Mouse (Mus musculus) lung, postnatal 10 days (tissue): Measurements from ENCODE around the gene Lgals2.

ENCODE experiments used
- DNase-seq: peaks from one replicate; pipeline ENCODE4 v3.0.0; 2021

Gene Lgals2

DNA sequence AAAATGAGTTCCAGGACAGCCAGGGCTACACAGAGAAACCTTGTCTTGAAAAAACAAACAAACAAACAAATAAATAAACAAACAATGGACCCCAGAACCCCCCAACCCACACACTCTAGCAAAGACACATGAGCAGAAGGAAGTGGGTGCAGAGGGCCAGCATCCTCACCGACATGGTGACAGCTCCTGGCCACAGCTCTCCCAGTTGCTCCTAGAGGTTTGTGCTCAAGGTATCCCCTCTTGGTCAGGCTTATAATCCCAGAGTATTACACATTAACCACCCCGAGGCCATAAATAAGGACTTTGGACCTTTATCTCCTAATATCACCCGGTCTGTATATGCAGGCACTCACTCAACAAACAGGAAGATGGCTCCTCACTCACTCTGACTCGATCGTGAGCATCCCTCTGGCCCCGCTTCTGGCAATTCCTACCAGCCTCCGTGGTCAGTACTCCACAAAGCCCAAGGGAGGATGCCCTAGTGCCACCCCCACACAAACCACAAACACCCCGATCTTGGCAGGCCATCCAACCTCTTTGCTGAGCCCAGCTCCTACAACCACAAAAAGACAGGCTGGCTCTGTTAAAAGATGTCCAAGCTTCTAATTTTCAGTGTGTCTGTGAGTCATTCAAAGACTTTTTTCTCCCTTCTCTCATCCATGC, at the start of gene Lgals2:
Lgals2 (minus strand) TSS at position 227 of the 663 bp plus-strand sequence.
- DNase-seq: peak; percentile 52

DNA sequence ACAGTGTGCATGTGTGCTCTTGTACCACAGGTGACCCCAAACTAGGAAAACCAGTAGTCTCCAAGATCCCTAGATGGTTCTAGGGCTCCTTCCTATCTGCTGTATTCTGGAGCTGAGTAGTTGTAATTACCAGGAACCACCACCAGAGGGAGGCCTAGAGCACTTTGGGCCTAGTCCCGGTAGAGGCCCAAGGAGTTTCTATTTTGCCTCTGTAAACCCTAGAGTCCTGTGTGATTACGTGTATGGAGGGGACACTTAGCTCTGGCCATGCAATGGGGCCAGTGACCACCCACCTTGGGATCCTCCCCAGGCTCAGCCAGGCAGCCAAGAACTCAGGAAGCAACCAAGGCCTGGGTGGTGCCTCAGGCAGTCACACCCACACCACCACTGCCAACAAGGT, 47.9 kb upstream of the Lgals2 start:
- DNase-seq: peak; percentile 92

DNA sequence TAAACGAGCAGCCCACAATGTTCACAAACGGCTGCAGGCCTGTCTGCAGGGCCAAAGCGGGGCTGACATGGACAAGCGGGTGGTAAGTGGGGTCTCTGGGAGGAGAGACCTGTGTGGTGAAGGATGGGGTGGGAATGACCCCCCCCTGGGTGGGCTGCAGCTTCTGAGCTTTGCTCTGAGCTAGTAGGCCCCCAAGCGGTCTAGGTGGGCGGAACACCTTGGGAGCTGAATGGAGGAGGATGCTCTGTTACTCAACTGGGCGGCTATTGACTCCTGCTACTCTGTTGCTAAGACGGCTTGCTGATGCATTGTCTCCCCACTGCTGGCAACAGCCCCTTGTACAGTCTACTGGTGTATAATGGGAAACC, 46.1 kb upstream of the Lgals2 start:
- DNase-seq: no peak

DNA sequence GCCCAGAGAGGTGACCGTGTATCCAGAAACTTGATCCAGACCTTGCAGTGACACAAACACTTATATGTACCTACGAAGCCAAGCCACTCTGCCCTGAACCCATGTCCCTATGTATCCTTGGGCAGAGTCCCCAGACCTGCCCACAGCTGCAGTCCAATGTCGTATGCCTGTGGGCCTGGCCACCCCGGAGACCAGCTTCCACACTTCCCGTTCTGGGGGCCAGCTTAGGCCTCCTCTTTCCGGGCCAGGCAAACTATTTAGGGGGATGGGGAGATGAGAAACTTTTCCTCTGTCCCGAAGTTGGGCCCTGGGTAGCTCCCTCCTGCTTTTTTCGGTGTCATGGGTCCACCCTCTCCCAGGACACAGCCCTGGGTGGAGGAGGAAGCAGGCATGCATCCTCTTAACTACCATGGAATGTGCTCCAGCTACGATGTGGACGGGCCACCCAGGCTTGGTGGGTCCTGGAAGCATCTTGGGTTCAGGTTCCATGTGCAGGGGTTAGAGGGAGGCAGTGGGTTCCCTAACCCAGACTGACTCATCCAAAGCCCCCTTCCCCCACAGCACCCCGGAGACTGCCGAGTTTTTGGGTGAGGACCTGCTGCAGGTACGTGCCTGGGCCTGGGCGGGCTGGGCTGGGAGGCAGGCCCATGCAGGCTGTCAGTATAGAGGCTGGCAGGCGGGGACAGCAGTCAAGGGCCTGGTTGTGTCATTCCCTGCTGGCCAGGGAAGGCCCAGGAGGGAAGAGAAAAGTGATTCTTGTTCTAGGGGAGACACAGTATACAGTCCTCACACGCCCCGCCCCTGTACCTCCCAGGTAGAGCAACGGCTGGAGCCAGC, 45.5 kb upstream of the Lgals2 start:
- DNase-seq: peak; percentile 39

DNA sequence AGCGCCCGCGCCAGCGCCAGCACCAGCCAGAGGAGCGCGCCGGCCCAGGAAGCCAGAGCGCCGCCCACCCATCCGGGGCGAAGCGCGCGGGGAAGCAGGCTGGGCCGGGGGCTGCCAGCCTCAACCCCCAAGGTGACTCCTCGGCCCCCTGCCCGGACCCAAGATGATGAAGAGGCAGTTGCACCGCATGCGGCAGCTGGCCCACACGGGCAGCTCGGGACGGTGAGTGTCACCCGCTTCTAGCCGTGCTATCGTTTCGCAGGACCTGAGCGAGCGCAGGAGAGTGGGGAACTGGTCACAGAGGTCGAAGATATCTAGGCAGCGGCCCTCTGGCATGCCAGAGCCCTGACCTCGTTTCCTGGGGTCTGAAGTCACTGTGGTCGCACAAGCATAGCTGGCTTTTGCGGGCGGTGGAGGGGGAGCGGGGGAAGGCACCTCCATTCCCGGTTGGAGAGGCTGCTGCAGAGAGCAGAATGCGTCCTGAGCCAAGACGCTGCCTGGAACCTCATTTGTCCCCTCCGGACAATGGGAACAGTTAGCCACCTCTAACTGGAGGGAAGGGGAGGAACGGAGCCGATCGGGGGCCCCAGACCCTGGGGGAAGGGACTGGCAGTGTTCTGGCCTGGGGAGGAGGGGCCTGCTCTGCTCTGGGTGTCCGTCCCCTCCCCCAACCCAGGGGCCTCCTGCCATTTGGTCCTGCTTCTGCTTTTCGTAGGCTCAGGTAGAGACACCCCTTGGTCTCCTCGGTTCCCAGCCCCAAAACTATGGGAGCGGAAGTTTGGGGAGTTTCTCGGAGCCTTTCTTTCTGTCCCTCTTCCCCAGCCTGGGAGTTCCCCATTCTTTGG, 44.6 kb upstream of the Lgals2 start, which contains the start of gene Sh3bp1:
Sh3bp1 (plus strand) TSS at position 29 of the 845 bp plus-strand sequence.
- DNase-seq: peak; percentile 87

DNA sequence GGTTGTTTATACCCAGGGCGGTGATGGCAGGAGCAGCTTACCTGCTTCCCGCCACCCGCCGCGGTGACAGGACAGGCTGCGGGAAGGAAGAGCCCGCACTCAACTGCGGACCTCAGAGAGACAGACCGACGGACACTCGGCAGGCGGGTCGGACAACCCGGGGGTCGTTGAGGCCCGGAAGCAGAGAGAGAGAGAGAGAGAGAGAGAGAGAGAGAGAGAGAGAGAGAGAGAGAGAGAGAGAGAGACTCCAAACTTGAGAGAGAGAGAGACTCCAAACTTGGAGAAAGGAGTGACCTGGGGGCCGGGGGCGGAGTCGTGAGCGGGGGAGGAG, 44.0 kb upstream of the Lgals2 start, which contains the start of gene Gm49510:
Gm49510 (plus strand) TSS at position 259 of the 331 bp plus-strand sequence.
- no peak for DNase-seq

DNA sequence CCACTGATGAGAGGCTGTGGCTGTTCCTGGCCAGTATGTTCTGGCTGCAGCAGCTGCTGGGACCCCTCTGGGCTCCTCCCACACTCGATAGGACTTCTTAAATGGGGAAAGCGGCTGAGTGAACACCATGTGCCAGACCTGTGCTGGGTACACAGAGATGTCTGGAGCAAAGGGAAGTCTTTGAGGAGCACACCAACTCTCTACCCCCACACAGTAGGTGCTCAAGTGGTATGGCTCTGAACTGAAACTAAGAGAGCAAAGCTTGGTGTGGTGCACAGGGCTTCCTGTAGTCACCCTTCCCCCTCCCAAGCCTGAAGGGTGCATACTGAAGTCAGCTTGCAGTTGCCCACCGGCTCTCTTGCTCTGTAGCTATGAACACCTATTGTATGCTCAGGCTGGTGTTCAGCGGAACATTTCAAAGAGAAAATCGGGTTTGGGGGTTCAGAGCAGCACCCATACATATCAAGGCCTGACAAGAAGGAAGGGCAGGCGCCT, 43.2 kb upstream of the Lgals2 start:
- DNase-seq: peak; percentile 46

DNA sequence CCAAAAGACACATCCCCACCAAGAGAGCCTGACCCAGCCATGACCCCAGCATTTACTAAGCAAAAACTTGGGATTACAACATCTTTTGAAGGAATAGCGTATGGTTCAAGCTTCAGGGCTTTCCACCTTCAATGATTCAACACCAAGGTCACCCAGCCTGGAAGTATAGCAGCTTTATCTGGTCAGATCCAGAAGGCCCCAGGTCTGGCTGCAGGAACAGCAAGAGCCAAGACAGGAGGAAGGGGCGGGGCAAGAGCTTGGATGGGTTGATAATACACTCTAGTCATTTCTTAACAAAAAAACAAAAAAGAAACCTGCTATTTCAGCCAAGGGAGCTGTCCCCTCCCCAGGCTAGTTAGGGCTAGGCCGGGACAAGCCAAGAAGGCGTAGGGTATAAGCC, 42.2 kb upstream of the Lgals2 start:
- DNase-seq: no peak

DNA sequence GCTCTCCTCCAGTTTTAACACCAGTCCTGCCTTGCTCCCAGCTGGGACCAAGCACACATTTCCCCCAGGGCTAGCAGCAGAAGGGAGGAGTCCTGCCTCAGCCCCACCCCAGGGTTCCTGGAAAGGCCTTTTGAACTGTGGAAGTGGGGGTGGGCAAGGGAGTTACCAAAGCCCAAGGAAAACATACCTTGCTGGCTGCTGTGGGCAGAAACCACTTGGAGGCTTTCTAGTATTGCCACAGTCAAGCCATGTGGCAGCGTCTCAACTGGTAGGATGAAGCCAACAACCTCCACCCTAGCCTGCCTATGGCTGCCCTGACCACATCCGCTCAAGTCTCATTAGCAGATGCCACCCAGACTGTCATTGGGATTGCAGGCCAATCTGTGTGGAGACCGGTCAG, 40.8 kb upstream of the Lgals2 start:
- peak; percentile 53 for DNase-seq

DNA sequence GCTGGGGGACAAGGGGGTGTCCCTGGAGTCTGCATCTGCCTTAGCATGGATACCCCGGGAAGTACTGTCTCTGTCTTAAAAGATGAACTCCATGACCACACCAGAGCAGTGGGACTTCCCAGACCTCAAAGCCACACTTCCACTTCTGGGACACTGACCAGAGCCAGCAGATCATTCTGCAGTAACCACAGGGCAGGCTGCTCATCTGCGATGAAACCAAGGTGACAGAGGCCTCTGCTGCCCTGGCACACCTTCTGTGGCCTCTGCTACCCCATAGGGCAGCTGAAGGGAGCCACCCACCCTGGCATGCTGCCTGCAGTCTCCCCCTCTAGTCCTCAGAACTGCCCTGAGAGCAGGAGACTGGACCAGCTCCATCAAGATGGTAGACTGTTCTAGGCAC, 40.4 kb upstream of the Lgals2 start:
- no peak for DNase-seq

DNA sequence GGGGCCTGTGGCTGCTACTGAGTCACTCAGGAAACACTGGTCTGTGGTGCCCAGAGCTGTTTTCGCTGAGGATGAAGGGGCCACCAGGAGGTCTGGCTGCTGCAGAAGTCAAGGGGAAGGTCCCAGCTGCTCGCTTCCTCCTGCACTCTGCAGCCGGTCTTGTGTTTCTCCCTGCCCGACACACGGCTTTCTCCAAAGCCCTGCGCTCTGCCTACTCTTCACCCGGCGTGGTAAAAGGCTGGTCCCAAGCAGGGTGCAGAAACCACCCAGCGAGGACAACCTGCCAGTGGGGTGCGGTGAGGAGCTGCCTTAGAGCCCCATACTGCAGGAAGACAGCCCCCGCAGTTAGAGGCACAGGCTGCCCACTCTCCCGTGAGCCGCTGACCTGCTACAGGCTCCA, 39.4 kb upstream of the Lgals2 start:
- DNase-seq: no peak

DNA sequence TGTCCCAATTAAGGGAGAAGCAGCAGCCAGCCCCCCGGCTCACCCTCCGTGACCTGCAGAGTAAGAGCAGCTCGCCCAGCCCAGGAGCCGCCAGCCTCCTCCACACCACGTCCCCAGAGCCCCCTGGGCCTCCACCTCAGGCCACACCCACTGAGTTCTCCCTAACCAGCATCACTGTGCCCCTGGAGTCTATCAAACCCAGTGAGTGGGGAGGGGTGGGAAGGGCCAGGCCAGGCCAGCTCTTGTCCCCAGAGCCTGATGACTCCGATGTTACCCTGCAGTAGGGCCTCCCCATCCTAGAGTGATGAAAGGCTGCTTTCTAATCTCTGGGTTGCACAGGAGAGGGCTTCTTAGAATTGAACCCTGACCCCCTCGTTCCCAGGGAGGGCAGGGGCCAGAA, 37.1 kb upstream of the Lgals2 start:
- no peak for DNase-seq

DNA sequence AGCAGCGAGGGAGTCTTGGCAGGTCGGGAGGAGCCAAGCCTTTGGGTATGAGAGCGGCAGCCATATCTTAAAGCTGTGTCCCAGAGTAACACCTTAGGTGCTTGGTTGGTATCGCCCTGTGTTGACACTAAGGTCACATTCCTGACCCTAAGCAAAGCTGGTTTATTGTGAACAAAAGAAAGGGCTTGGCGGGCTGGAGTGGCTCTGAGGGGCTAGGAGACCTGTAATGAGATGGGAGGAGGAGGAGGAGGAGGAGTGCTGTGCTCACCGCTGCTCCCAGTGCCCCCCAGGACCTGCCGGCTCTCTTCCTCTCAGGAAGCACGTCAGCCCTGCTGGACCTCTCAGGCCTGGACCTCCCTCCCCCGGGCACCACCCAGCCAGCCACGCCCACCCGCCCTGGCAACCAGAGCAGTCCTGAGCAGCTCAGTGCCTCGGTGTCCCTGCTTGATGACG, 34.1 kb upstream of the Lgals2 start:
- DNase-seq: no peak

DNA sequence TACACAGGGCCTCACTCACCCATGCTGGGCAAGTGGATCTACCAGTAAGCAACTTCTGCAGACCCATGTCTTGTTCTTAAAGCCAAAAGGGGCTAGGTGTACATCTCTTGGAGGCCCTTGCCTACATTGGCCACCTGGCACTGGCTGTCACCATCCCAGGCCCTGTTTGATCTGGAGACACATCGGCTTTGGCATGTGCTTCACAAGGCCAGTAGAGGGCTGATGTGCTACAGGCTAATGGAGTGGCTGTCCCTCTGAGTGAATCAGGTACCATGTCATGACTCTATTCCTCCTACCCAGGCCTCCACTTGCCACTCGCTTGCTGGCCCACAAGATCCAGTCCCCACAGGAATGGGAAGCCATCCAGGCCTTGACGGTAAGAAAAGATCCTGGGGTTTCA, 26.5 kb upstream of the Lgals2 start:
- DNase-seq: no peak

DNA sequence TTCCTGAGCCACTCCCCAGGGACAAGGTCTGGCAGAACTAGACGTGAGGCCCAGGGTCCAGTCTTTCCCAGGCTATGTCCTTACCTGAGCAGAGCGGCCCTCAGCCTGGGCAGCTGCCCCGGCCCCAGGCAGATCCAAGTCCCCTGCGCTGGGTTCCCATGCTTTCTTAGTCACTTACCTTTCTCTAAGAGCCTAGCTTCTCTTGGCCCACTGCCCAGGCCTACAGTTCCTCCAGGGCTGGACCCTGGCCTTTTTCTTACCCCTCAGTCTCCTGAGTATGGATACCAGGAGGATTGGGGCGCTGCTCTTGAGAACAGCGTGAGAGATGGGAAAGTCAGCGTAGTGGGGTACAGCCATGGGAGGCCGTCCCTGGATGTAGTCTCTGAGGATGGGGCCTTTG, 25.1 kb upstream of the Lgals2 start:
- DNase-seq: no peak

DNA sequence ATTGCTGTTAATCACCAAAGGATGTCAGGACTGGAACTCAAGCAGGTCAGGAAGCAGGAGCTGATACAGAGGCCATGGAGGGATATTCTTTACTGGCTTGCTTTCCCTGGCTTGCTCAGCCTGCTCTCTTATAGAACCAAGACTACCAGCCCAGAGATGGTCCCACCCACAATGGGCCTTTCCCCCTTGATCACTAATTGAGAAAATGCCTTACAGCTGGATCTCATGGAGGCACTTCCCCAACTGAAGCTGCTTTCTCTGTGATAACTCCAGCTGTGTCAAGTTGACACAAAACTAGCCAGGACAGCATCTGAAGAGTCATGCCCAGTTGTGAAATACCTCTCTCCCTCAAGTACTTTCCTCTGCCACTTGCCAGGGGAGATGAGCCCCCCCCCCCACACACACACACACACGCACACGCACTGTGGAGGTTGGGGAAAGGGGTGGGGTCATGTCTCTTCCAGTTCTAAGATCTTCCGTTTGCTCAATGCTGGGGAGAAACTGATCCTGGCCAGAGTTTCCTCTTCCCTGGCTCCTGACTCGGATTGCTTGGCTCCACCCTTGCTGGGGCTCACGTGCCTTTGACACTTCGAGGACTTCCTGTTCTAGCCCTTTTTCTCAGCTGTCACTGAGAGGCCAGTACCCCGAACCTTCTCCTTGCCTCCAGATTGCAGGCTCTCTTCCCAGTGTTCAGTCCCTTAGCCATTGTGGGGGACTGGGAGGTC, 23.6 kb upstream of the Lgals2 start:
- peak; percentile 73 for DNase-seq

DNA sequence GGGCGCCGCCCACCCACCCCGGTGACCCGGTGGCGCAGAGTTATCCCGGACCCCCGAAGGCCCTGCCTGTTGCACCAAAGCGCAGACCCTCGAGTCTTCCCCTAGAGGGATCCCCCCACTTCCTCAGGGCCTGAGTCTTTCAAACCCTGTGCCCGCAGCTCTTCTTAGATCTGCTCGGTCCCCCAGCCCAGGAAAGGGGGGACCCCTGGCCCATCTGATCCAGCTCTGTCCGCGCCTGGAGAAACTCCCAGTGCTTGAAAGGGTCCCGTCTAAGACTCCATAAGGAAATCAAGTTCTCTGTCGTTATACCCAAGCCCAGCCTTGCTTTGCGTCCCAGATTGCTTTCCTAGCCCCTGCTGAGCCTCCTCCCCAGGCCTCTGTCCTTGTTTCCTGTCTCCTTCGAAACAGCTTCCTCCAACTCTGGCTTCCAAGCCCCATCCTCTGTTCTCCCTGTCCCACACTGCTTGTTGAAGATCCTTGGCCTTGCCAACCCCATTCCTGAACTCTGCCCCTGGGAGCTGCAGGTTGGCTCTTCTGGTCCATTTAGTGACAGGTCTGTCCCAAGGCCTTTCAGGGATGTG, 22.6 kb upstream of the Lgals2 start:
- DNase-seq: peak; percentile 48

DNA sequence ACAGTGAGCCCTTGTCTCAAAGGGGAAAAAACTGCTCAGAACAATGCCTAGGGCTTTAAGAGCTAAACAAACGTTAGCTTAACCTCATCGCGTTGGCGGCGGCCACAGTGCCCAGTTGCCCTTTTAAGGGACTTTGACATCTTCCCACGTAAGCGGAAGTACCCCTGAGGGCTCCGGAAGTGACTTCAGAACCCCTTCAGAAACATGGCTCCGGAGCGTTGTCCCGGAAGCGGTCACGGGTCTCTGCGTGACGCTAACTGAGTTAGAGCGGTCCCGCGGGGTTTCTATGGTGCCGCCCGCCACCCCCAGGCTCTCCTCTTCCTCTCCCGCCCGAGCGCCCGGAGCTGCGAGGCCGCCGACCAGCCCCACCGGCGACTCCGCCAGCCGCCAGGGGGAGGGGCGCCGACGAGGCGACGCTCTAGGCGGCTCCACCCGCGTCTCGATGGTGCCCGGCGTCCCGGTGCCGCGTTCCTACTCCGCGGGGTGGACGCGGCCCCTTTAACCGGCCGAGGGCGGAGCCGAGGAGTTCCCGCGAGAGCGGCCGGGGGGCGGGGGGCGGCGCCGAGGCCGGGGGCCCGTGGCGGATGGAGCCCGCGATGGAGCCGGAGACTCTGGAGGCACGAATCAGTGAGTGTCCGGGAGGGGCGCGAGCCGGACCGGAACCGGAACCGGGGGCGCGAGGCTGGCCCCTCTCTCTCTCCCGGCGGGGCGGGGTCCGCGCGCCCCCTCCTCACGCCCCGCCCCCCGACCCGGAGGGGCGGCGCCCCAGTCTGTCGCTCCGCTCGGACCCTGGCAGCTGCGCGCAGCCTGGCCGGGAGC, 21.9 kb upstream of the Lgals2 start, which contains the start of gene Gga1:
Gga1 (plus strand) TSS at position 200 of the 819 bp plus-strand sequence.
- peak; percentile 97 for DNase-seq

DNA sequence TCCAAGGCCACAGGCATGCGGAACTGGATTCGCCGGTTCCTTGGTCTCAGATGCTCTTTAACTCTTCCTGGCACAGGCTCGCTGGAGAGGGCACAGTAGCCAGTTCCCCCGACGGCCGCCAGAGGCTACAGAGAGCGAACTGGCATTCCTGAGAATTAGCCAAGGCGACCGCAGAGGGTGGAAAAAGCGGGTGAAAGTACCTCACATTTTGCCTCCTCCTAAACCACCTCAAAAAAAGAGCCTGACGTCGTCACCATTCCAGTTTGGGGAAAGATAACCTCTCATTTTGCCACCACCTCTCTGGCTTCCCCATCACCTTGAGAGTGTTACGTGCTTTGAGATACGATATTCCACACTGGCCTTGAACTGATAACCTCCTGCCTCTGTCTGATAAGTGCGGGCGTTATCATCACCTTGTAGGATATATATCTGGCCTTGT, 20.9 kb upstream of the Lgals2 start:
- DNase-seq: peak; percentile 96

DNA sequence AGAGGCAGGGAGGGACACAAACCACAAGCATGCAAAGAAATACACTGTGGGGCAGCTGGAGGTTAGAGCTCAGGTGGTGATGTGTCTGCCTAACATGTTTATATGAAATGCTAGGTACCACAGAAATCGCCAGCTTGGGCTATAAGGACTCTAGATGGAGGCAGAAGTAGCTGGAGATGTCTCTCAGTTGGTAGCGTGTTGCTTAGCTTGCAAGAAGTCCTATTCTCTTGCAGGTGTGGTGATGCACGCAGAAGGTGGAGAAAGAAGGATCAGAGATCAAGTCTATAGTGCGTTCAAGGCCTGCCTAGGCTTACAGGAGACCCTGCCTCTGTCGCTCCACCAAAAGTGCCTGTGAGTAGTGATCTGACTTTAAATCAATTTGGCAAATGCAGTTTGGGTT, 20.2 kb upstream of the Lgals2 start:
- no peak for DNase-seq

DNA sequence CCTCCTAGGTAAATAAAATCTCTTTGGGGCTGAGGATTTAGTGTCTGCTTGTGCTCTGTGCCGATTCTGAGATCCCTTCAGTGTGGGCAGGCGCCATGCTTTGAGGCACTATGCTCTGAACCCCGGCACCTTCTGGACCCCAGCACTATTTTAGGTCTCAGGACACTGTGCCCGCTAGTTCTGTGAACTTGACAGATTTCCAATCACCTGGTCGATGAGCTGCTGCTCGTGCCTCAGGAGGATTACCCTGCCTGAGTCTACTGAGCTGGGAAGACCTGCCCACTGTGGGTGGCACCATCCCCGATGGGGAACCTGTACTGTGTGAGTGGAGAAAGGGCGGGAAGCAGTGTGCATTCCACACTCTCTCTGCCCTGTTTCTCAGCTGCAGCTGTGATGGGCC, 19.7 kb upstream of the Lgals2 start:
- DNase-seq: no peak
